Mouse (Mus musculus) left cerebral cortex, adult 18-20 months (tissue): Measurements from ENCODE around the gene Syndig1l. TPM values are rescaled to one million over a fixed set of nuclear protein-coding genes. Genes with fewer than 3 reads are reported as not detected.

Experiments
- DNase-seq, 2 experiments: peaks; one replicate each; pipeline ENCODE4 v3.0.0; 2021 to 2022; ENCODE audit warnings: low spot score in 2 of 2, mixed read lengths in 1 of 2
- long read RNA-seq, 2 experiments: library from polyadenylated mRNA; stranded (forward); transcript quantifications; one replicate each; pipeline ENCODE4 v2.0.0; 2021
- total RNA-seq, 2 experiments: library from RNA; stranded (reverse); gene quantifications; 2 replicates each; pipeline ENCODE4 v1.2.3; 2021

Syndig1l gene
- total RNA-seq, result 10 to 100 TPM; 19.8 to 39.2 TPM
- long read RNA-seq, experiment 1, transcript Syndig1l-201 (4 exons, 2,524 nt), result major isoform, 23 of 28 reads
- long read RNA-seq, experiment 1, partial matches to known transcripts, result 0 of 28 reads
- long read RNA-seq, experiment 1, other reads (novel, unspliced or antisense), result 5 of 28 reads
- long read RNA-seq, experiment 2, transcript Syndig1l-201 (4 exons, 2,524 nt), result major isoform, 21 of 34 reads
- long read RNA-seq, experiment 2, partial matches to known transcripts, result 4 of 34 reads
- long read RNA-seq, experiment 2, other reads (novel, unspliced or antisense), result 8 of 34 reads

- DNase-seq, result peak; percentile 33 to 34
These were observed at the start of gene Syndig1l for GRCm38 (mm10) chr12:84698319-84699081. Gene Syndig1l, minus strand, starts transcription at chr12:84698831.

GRCm38 (mm10) chr12:84748134-84748533, 49.5 kb upstream of the Syndig1l start:
- no peak for DNase-seq

- DNase-seq, result no peak
These were observed 47.1 kb upstream of the Syndig1l start for GRCm38 (mm10) chr12:84745700-84746099.

GRCm38 (mm10) chr12:84743496-84743895, 44.9 kb upstream of the Syndig1l start:
- no peak for DNase-seq

- DNase-seq, result no peak
These were observed 34.7 kb upstream of the Syndig1l start for GRCm38 (mm10) chr12:84733366-84733765.

GRCm38 (mm10) chr12:84728421-84728820, 29.8 kb upstream of the Syndig1l start:
- no peak for DNase-seq

GRCm38 (mm10) chr12:84727434-84727833, 28.8 kb upstream of the Syndig1l start:
- DNase-seq, result no peak

GRCm38 (mm10) chr12:84726986-84727385, 28.4 kb upstream of the Syndig1l start:
- DNase-seq, result no peak

- no peak for DNase-seq
These were observed 27.8 kb upstream of the Syndig1l start for GRCm38 (mm10) chr12:84726391-84726790.

GRCm38 (mm10) chr12:84718462-84719244, 20.0 kb upstream of the Syndig1l start:
- no peak for DNase-seq

GRCm38 (mm10) chr12:84714578-84714977, 15.9 kb upstream of the Syndig1l start:
- DNase-seq, result no peak

GRCm38 (mm10) chr12:84709842-84710439, 11.3 kb upstream of the Syndig1l start:
- no peak for DNase-seq

- DNase-seq, result no peak
These were observed 9.2 kb upstream of the Syndig1l start for GRCm38 (mm10) chr12:84707804-84708203.

- DNase-seq, result no peak
These were observed 8.3 kb upstream of the Syndig1l start for GRCm38 (mm10) chr12:84706886-84707285.

- no peak for DNase-seq
These were observed 4.0 kb upstream of the Syndig1l start for GRCm38 (mm10) chr12:84702586-84702985.

GRCm38 (mm10) chr12:84692141-84692540, 6.5 kb downstream of the Syndig1l start:
- no peak for DNase-seq

- no peak for DNase-seq
These were observed 7.3 kb downstream of the Syndig1l start for GRCm38 (mm10) chr12:84691347-84691746.

GRCm38 (mm10) chr12:84689051-84689450, 9.6 kb downstream of the Syndig1l start:
- DNase-seq, result no peak

- no peak for DNase-seq
These were observed 11.1 kb downstream of the Syndig1l start for GRCm38 (mm10) chr12:84687531-84687930.

GRCm38 (mm10) chr12:84686176-84686575, 12.5 kb downstream of the Syndig1l start:
- no peak for DNase-seq

- DNase-seq, result no peak
These were observed 14.1 kb downstream of the Syndig1l start for GRCm38 (mm10) chr12:84684569-84684968.
